Mouse (Mus musculus): ENCODE data around the gene Fbxo6.

- TF ChIP-seq POLR2A (IDR thresholded peaks at IDR 0.05; ENCODE audit: low read depth, low read length) (no peak), CTCF (IDR thresholded peaks at IDR 0.05; ENCODE audit: borderline replicate concordance, insufficient read depth, low read length) (no peak)
These were observed 23.7 kb downstream of the Fbxo6 start for GRCm38 (mm10) chr4:148128241-148128640.
